Mouse (Mus musculus): Measurements from ENCODE around the gene Faim. TPM values are rescaled to one million over a fixed set of nuclear protein-coding genes. Genes with fewer than 3 reads are reported as not detected.

Gene Faim
- total RNA-seq (2015) (55.0 and 74.1 TPM in 2 replicates), total RNA-seq (2017) (145 and 158 TPM in 2 replicates)

DNA sequence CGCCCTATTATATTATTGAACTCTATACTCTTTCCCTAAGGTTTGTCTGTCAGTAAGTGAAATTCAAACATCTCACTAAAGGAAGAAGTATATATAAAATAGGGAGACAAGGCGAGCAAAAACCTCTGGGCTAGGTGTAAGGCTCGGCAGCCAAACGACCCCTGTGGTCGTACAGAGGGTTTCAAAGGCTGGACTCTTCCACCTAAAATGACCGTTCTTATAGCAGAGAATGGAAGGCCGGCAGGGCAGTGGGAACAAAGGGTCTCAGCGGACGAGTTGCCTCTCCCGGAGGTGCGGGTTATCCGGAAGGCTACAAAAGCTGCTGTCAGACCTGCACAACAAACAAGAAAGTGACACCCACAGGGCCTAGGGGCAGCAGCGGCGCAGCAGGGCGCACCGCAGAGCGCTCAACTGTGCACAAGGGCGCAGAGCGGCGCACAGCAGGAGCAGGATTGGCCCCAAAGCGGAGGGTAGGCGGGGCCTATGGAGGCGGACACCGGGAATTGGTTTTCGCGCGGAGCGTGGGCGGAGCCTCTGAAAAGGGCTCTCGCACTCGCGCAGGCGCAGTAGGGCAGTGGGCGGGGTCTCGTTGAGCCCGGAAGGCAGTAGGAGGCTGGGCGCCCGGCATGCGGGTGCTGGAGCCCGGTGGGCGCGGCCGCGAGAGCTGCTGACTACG is at the start of gene Faim:
TSS of gene Faim (plus strand) at position 574 of the 676 bp plus-strand sequence.
- peak; percentile 97 for ATAC-seq (ENCODE audit: poor library complexity, severe bottlenecking)

DNA sequence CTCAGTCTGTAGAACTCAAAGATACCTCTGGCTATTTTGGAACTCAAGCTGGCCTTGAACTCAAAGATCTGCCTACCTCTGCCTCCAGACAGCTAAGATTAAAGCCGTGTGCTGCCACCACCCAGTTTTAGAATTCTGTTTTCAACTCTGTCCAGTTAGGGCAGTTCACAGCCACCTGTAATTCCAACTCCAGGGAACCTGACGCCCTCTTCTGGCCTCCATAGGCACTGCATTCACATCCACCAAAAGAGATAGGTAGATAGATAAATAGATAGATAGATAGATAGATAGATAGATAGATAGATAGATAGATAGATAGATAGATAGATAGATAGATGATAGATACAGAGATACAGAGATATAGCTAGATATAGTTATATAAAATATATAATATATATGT is 46.9 kb upstream of the Faim start:
- no peak for ATAC-seq (ENCODE audit: poor library complexity, severe bottlenecking)

DNA sequence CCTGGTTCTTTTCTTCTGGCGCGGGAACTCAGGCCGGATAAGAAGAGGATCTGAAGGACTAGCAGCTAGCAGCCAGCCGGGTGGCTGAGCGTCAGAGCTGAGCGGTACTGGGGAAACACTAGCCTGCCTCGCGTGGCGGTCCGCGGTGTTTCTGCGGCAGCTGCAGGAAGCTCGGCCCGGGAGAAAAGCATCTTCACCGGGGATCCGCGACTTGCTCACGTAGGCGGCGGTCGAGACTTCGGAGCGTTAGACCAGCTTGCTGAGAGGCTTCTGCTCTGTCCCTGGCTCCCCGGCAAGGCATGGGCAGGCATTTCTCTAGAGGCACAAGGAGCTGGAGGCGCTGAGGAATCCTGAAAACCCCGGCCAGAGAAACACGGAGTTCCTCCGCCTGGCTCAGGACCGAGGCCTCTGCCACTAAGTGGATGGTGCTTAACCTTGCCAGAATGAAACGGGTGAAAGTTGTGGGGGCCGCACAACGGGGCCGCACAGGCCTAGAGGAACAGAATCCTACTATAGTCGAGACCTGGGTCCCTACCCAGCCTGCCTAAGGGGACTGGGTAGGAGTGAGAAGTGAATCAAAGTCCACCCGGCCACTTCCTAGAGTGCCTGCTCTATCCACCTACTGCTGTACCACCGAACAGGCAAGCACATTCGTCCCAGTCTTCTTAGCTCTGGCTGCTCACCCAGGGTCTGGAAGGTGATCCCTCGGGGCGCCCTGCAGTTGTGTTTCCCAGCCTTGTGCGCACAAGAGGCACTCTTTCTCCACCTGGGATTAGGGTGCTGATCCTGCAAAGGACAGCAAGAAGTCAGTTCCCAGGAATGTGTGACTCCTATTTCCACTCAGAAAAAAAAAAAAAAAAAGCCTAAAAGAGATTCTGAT is 33.8 kb upstream of the Faim start:
- no peak for ATAC-seq (ENCODE audit: poor library complexity, severe bottlenecking)

DNA sequence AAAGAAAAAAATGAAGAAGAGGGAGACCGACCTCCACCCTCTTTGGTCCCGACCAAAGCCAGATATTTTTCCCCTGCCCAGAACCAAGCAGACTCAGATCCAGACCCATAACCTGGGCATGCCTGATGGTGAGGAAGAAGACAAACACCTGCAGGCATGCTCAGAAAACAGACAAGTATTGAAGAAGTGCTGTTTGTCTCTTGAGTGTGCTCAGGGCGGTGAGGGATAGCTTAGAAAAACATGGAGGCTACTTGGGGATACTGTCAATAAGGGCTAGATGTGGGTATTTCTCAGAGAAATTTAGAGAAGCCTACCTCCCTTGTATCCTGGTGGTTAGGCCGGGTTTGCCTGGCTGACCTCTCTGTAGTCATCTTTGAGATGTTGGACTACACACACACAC is 32.9 kb upstream of the Faim start:
- ATAC-seq (ENCODE audit: poor library complexity, severe bottlenecking): no peak

DNA sequence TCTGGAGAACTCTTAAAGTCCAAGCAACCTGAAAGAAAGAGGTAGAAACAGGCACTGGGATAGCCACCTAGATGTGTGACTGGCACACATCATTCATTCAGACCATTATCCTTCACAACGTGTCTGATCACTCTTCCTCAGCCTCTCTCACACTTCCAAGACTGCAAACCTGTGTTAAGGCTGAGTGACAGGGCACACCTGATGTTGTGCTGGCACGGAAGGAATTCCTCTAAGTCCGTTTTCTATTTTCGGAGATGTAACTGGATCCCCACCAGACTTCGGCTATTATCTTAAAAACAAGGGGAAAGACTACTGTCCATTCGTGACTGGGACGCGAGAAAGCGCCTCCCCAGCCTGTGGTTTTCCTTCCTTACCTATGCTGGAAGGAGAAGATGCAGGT is 32.3 kb upstream of the Faim start:
- ATAC-seq (ENCODE audit: poor library complexity, severe bottlenecking): no peak

DNA sequence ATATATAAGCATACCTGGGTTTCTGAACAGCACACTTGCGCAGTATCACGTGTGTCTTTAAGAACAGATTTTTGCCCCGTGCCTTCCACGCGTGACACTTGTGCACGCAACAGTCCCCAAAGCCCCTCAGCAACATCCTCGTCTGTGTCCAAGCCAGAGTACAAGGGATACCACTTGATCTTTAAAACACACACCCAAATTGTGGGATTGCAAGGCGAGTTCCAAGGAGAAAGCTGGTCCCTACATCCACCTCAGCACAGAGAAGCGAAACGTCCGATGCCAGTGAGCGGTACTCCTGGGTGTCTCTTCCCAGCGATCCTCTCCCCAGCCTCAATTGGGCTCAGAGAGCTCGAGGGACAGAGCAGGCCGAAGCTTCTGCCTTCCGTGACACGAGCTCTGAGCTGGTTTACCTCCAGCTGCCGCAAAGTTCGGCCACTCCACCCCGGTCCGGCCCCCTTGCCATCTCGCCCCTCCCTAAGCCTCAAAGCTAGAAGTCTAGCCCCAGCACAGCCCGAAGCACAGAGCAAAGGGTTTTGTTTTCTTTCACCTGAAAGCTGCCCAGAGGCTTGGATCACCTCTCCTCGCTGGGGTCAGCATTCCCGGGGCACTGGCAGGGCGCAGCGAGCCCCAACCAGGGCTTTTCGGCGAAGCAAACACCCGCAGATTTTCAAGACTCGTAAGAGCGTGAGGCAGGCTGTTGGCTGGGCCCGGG is 31.6 kb upstream of the Faim start:
- no peak for ATAC-seq (ENCODE audit: poor library complexity, severe bottlenecking)

DNA sequence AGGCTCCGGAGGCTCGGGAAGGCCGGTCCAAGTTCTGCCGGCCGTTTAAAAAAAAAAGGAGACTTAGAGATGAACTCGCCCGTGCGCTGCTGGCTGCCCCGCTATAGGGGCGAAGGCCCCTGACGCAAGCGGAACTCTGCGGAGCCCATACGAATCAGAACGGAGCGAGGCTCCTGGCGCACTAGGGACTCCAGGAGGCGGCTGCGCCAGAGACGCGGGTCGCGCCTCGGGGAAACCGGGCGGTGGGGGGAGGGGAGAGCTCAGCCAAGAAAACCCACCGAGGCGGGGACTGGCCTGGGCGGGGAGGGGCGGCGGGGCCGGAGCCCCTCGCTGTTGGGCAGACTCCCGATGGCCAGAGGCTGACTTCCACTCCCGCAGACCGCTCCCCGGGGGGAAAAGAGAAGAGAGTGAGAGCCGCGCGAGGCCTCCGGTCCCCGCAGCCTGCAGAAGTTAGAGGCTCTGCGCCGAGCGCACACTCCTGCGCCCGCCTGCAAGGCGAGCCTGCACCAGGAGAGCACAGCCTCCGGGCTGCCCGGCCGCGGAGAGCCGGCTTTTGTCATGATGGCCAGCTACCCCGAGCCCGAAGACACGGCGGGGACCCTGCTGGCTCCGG is 31.0 kb upstream of the Faim start, which contains the start of gene Foxl2:
TSS of gene Foxl2 (plus strand) at position 186 of the 613 bp plus-strand sequence.
- no peak for ATAC-seq (ENCODE audit: poor library complexity, severe bottlenecking)

DNA sequence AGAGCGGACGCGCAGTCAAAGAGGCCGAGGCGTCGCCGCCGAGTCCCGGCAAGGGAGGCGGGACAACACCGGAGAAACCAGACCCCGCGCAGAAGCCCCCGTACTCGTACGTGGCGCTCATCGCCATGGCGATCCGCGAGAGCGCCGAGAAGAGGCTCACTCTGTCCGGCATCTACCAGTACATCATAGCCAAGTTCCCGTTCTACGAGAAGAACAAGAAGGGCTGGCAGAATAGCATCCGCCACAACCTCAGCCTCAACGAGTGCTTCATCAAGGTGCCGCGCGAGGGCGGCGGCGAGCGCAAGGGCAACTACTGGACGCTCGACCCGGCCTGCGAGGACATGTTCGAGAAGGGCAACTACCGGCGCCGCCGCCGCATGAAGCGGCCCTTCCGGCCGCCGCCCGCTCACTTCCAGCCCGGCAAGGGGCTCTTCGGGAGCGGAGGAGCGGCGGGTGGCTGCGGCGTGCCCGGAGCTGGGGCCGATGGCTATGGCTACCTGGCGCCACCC is 30.4 kb upstream of the Faim start:
- ATAC-seq (ENCODE audit: poor library complexity, severe bottlenecking): peak; percentile 13; the same call in 1 of the 2 replicates

DNA sequence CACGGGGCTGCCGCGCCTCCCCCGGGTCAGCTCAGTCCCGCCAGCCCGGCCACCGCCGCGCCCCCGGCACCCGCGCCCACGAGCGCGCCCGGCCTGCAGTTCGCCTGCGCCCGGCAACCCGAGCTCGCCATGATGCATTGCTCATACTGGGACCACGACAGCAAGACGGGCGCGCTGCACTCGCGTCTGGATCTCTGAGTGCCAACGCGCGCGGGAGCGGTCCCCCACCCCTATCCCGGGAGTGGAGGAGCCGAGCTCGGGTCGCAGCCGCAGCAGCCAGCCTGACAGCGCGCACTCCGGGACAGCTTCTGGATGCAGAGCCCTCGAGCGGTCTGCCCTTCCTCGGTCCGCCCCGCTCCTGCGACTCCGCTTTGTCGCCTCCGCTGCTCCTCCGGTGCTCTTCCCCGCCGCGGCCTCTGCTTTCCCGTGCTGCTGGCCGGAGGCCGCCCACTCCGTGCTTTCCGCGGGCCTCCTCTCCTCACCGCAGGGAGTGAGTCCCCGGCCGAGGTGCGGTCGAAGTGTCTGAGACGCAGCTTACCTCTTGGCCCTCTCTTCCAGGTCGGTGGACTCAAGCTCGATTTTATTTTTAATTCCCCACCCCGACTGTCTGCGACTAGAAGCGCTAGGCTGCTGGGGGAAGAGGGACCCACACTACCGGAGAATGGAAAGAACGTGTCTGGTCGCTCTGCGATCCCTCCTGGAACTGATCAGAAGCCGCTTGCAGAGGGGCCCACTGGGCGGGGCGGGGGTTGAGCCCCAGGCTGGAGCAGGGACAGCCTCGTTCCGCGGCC is 29.4 kb upstream of the Faim start:
- ATAC-seq (ENCODE audit: poor library complexity, severe bottlenecking): no peak

DNA sequence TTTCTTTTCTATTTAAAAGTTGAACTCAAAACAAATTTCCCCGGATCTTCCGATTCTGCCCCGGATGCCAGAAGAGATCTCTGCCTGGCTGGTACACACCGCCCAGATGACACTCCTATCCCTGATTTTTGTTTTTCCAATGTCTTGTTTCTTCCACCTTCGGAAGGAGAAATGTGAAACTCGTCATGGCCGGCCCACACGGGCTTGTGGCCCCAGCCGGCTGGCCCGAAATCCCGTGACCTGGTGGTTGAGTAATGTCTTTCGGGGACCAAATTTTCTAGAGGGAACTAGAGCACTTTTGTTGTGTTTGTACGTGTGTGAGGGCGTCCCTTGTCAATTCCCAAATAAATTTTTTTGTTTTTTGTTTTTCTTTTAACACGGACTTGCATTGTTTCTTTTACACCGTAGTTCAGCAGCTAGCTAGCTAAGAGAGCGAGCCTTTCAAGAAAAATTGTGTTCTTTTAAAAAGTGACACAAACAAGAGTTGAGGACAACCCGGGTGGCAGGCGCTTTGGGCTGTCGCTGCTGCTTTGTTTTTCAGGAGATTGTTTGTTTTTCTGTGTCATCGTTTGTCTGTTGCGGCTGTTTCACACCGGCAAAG is 28.3 kb upstream of the Faim start:
- ATAC-seq (ENCODE audit: poor library complexity, severe bottlenecking): no peak

DNA sequence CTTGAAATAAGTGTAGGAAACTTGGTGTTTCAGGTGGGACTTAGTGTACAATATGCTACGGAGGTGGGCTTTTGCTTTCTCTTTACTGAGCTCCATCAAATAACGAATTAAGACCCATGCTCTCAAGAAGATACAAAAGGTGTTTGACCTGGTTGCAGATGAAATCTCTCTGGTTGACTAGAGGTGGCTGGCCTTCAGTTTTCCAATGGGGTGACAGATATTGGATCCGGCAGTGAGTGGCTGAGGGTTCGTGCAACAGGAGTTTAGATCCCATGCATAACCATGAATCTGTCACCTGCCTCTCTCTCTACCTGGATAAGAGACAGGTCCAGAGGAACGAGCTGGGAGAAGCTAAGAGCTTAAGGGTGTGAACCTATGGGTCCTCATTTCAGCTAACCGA is 27.5 kb upstream of the Faim start:
- no peak for ATAC-seq (ENCODE audit: poor library complexity, severe bottlenecking)

DNA sequence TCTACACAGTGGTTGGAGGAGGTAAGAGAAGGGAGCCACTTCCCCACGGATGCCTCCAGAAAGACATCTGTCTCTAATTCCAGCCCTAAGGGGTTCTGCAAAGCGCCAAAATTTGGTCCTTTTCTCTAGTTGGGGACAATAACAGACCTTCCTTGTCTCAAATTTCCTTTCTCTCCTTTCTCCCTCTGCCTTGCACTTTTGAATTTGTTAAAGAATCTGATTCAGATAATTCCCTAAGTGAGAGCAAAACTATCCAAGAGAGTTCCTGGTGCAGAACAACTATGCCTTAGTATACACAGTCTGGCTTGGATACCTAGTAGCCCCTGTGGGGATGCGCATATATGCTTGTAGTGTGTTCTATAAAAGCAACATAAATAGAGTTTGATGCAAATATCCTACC is 26.3 kb upstream of the Faim start:
- no peak for ATAC-seq (ENCODE audit: poor library complexity, severe bottlenecking)

DNA sequence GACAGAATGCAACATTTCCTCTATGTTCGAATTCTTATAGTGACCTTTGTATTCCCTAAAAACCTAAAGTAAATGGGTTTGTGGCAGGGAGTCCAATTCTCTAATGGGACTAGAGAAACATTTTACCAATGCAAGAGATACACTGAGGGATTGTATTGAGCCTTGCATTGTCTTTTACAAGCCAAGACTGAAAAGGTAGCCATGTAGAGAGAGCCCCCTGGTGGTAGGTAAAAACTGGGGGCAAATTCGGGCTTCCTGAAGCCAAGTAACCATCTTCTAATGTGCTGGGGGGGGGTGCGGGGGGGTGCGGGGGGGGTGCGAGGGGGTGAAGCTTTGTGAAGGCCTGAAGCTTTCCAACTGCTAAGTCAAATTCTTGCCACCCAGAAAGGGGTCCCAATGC is 25.8 kb upstream of the Faim start:
- no peak for ATAC-seq (ENCODE audit: poor library complexity, severe bottlenecking)

DNA sequence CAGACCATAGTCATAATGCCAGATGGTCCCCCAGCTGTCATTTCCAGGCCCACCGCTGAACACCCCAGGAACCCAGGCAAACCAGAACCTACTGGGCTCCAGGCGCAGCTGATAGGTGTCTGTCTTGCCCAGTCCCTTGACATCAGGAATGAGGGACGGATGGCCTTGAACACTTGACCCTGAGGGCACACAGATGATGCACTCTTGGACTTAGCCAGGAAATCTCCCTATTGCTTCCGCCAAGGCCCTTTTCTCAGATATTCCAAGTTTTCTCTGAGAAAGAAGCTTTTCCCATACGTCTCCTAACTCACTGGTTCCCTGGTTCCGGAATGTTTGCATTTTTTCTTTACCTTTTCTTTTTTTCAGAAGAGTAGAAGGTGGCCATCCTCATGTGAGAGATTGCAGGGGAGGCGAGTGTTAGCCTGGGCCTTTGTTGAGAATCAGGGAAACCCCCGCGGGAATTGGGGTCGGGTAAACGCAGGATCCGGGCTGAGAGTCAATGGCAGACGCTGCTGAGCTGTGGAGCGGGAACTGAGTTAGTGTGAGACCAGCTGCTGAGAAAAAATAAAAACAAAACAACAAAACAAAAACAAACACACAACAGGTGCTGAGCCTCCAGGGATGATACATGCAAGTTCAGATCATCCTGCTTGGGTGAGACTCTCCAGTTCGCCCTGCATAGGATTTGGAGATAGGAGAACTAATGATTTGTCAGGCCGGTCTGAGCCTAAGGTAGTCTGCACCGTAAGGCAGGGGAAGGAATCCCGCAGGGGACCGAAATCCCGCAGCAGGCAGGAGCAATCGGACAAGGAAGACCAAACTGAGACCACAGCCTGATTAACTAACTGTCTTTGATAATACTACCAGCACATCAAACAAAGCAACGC is 24.3 kb upstream of the Faim start:
- ATAC-seq (ENCODE audit: poor library complexity, severe bottlenecking): no peak

DNA sequence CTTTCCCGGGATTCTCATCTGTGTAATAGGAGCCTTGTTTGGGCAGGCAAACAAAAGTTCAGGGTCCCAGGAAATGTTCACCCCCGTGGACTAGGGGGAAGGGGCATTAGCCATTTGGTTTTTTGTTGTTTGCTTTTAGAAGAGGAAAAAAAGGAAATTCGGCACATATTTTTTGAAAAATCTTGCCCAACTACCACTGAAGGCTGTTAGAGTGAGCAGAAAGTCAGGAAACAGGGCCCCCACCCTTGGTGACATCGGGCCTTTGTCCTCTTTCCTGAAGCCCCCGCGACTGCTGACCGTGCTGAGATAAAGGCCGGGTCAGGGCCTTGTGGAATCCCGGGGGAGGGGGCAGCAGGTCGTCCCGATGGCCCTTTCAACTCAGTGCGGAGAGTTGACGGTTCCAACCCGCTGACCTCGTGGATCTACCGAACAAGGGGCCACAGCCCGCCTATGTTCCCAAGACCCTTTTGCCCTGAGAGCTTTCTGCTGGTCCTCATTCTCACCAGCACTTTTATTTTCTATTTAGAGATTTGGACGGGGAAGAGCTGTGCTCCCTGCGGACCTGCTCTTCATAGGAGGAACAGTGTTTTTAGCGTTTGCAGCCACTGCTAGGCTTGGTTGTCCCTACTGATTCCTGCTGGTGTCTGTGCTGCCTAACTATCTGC is 23.6 kb upstream of the Faim start:
- no peak for ATAC-seq (ENCODE audit: poor library complexity, severe bottlenecking)

DNA sequence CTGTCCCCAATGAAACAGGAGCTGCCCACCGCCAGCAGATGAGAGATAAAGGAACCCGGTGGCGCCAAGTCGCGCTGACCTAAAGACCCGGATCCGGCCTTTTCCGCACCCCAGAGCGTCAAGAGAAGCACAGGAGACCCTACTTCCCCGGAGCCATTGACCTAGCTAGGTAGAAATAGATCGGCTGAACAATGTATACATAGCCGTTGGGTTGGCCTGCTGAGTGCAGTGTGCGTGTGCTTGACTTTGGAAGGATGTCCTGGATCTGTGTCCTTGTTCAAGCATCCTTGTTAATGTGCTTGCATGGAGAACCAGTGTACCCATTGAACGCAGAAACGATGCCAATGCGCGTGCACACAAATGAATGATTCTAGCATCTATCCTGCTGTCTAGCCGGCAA is 22.5 kb upstream of the Faim start:
- no peak for ATAC-seq (ENCODE audit: poor library complexity, severe bottlenecking)

DNA sequence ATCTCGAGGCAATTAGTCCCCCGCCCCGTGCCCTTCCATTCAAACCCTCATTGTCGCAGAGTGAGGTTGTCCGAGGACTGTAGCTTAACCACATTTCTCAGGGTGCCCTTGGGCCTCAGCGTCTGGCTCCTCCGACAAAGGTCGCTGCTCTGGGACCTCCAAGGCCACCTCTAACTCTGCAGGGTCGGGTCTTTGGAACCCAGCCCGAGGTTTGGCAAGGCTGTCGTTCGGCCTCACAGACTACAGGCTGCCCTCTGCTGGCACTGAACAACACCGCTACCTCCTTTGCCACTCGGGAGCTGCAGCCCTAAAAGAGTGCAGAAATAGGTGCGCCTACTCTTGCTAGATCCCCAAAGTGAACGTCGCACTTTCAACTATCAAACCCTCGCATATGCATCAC is 21.1 kb upstream of the Faim start:
- 0 out of 2 replicates have a peak, but pooled peaks have one; percentile 54 for ATAC-seq (ENCODE audit: poor library complexity, severe bottlenecking)

DNA sequence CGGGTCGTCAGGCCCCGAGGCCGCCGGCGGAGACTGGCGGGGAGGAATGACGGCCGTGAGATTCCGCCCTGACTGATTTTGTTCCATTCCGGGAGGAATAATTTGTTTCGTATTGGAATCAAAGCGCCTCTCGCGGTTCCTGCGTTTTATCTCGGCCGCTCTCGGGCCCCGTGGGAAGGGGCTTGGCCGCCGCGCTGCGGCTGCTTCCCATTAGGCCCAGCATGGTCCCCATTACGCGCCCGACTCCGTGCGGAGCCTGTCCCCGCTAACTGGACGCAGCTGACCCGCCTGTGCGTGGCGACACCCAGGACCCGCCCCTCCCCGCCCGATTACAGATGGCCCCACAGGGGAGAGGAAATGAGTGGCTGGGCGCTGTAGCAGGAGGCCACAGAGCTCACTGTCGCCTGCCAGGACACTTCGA is 13.1 kb upstream of the Faim start:
- peak; percentile 76 for ATAC-seq (ENCODE audit: poor library complexity, severe bottlenecking)
